Mouse (Mus musculus): Measurements from ENCODE around the gene Akap13. TPM values are rescaled to one million over a fixed set of nuclear protein-coding genes. Genes with fewer than 3 reads are reported as not detected.

Akap13 gene
- total and polyA plus RNA-seq, 2 experiments from 2014 or later: 13.8 to 26.1 TPM

- Histone ChIP-seq H3K9me3 (ENCODE audit: low read length) (no peaks in the 10 kb centered on the region), H3K4me1 (ENCODE audit: insufficient read depth, low read length) (no peaks in the 10 kb centered on the region), H3K9ac (replicated peaks; ENCODE audit: low read length) (no peak overlapping the region), H3K4me2 (ENCODE audit: low read depth, low read length) (no peak overlapping the region), H3K4me3 (ENCODE audit: low read length) (no peak overlapping the region), H3K27me3 (ENCODE audit: insufficient read depth, low read length) (no peaks in the 10 kb centered on the region), H3K27ac (no peak overlapping the region), H3K36me3 (ENCODE audit: insufficient read depth, low read length) (no peaks in the 10 kb centered on the region)
- no peak for TF ChIP-seq CTCF (IDR thresholded peaks at IDR 0.05; ENCODE audit: low read depth)
- 67% methylated on average over 3 of the region's 3 CpGs for WGBS
- DNase-seq (ENCODE audit: low spot score) (no peak), ATAC-seq (no peak)
Observed at GRCm38 (mm10) chr7:75793654-75794335, 338.5 kb downstream of the Akap13 start.

DNA sequence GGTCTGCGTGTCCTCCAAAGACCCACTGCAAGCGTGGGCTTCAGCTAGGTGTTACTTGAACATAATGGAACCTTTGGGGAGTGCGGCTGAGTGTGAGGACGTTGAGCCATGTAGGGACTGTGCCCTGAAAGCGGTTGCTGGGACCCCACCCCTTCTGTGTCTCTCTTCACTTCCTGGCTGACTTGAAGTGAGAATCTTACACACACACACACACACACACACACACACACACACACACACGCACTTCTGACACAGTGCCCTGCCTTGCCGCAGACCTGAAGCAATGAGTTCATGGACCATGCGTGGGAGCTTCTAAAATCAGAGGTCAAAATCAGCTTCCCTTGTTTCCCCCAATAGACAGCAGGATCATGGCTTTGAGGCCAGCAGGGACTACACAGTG is 339.8 kb downstream of the Akap13 start:
- no peak for DNase-seq (ENCODE audit: low spot score)
- Histone ChIP-seq H3K4me2 (ENCODE audit: low read depth, low read length) (no peak overlapping the region), H3K36me3 (ENCODE audit: insufficient read depth, low read length) (no peaks in the 10 kb centered on the region), H3K9me3 (ENCODE audit: low read length) (no peaks in the 10 kb centered on the region), H3K4me1 (ENCODE audit: insufficient read depth, low read length) (no peaks in the 10 kb centered on the region), H3K9ac (replicated peaks; ENCODE audit: low read length) (no peak overlapping the region), H3K4me3 (ENCODE audit: low read length) (no peak overlapping the region), H3K27ac (no peak overlapping the region), H3K27me3 (ENCODE audit: insufficient read depth, low read length) (no peaks in the 10 kb centered on the region)
- no peak for TF ChIP-seq CTCF (IDR thresholded peaks at IDR 0.05; ENCODE audit: low read depth)
- ATAC-seq: no peak
- WGBS: 92% methylated on average over 8 of the region's 8 CpGs

DNA sequence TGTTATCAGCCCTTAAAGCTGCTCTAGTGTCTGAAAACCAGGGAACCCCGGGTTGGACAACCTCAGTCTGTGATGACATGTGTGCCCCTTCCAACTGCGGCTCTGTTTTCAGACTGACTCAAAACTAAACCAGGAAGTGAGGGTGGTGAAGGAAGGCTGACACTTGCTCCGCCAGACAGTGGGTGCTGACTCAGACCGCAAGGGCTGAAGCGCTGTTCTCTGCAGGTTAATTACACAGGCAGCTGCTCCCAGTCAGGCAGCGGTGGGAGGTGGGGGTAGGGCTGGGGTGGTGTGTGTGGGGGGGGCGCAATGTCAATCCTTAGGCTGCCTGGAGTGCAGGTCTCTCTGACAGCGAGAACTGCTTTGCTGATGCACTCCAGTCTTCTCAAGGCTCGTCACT is 341.1 kb downstream of the Akap13 start:
- Histone ChIP-seq H3K9ac (replicated peaks; ENCODE audit: low read length) (no peak overlapping the region), H3K4me2 (ENCODE audit: low read depth, low read length) (no peak overlapping the region), H3K4me1 (ENCODE audit: insufficient read depth, low read length) (no peaks in the 10 kb centered on the region), H3K4me3 (ENCODE audit: low read length) (no peak overlapping the region), H3K27ac (no peak overlapping the region), H3K27me3 (ENCODE audit: insufficient read depth, low read length) (no peaks in the 10 kb centered on the region), H3K9me3 (ENCODE audit: low read length) (no peaks in the 10 kb centered on the region), H3K36me3 (ENCODE audit: insufficient read depth, low read length) (no peaks in the 10 kb centered on the region)
- DNase-seq (ENCODE audit: low spot score) (no peak), ATAC-seq (no peak)
- WGBS: 38% methylated on average over 9 of the region's 9 CpGs
- no peak for TF ChIP-seq CTCF (IDR thresholded peaks at IDR 0.05; ENCODE audit: low read depth)

GRCm38 (mm10) chr7:75800530-75800929 is 345.2 kb downstream of the Akap13 start:
- H3K4me1 ChIP-seq (ENCODE audit: insufficient read depth, low read length): no peaks in the 10 kb centered on the region
- DNase-seq (ENCODE audit: low spot score): no peak
- WGBS: 76% methylated on average over 4 of the region's 4 CpGs
- no peaks in the 10 kb centered on the region for H3K36me3 ChIP-seq (ENCODE audit: insufficient read depth, low read length)
- no peak overlapping the region for H3K27ac ChIP-seq
- no peaks in the 10 kb centered on the region for H3K9me3 ChIP-seq (ENCODE audit: low read length)
- no peak for ATAC-seq
- no peaks in the 10 kb centered on the region for H3K27me3 ChIP-seq (ENCODE audit: insufficient read depth, low read length)
- no peak overlapping the region for H3K4me3 ChIP-seq (ENCODE audit: low read length)
- no peak for TF ChIP-seq CTCF (IDR thresholded peaks at IDR 0.05; ENCODE audit: low read depth)
- H3K9ac ChIP-seq (replicated peaks; ENCODE audit: low read length): no peak overlapping the region
- H3K4me2 ChIP-seq (ENCODE audit: low read depth, low read length): no peak overlapping the region

DNA sequence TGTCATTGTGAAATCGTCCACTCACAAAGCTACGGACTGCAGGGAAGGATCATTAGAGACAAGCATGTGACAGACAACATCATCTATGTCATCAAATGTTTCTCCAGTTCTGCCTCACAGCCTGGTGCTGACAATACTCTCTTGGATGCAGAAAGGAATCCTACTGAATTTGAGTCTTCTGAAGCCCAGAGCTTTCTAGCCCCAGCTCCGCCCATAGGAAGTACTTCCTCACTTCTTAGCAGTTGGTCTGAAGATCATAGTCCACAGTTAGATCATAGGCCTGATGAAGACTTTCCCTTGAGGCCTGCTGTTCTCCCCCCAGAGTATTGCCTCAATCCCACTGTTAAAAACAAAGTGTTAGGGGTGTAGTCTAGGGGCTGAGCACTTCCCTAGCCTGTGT is 345.7 kb downstream of the Akap13 start:
- H3K4me2 ChIP-seq (ENCODE audit: low read depth, low read length): no peak overlapping the region
- H3K4me1 ChIP-seq (ENCODE audit: insufficient read depth, low read length): no peaks in the 10 kb centered on the region
- WGBS: 92% methylated on average over 3 of the region's 3 CpGs
- DNase-seq (ENCODE audit: low spot score): no peak
- TF ChIP-seq CTCF (IDR thresholded peaks at IDR 0.05; ENCODE audit: low read depth): no peak
- ATAC-seq: no peak
- no peaks in the 10 kb centered on the region for H3K36me3 ChIP-seq (ENCODE audit: insufficient read depth, low read length)
- H3K9me3 ChIP-seq (ENCODE audit: low read length): no peaks in the 10 kb centered on the region
- H3K27me3 ChIP-seq (ENCODE audit: insufficient read depth, low read length): no peaks in the 10 kb centered on the region
- H3K27ac ChIP-seq: no peak overlapping the region
- no peak overlapping the region for H3K4me3 ChIP-seq (ENCODE audit: low read length)
- no peak overlapping the region for H3K9ac ChIP-seq (replicated peaks; ENCODE audit: low read length)

- ATAC-seq (no peak), DNase-seq (ENCODE audit: low spot score) (no peak)
- 93% methylated on average over 5 of the region's 5 CpGs for WGBS
- H3K36me3 ChIP-seq (ENCODE audit: insufficient read depth, low read length): no peaks in the 10 kb centered on the region
- TF ChIP-seq CTCF (IDR thresholded peaks at IDR 0.05; ENCODE audit: low read depth): no peak
- H3K4me1 ChIP-seq (ENCODE audit: insufficient read depth, low read length): peaks cover 4% of the 10 kb centered on the region; the same call in 1 of the 2 replicates
- no peak overlapping the region for H3K4me2 ChIP-seq (ENCODE audit: low read depth, low read length)
- H3K27me3 ChIP-seq (ENCODE audit: insufficient read depth, low read length): no peaks in the 10 kb centered on the region
- H3K4me3 ChIP-seq (ENCODE audit: low read length): no peak overlapping the region
- no peak overlapping the region for H3K9ac ChIP-seq (replicated peaks; ENCODE audit: low read length)
- H3K9me3 ChIP-seq (ENCODE audit: low read length): no peaks in the 10 kb centered on the region
- no peak overlapping the region for H3K27ac ChIP-seq
Observed at GRCm38 (mm10) chr7:75801621-75802358, 346.5 kb downstream of the Akap13 start.

GRCm38 (mm10) chr7:75802887-75803286 is 347.6 kb downstream of the Akap13 start:
- no peak overlapping the region for H3K4me3 ChIP-seq (ENCODE audit: low read length)
- 66% methylated on average over 3 of the region's 3 CpGs for WGBS
- no peak for ATAC-seq
- H3K4me1 ChIP-seq (ENCODE audit: insufficient read depth, low read length): peaks cover 4% of the 10 kb centered on the region; the same call in 1 of the 2 replicates
- no peaks in the 10 kb centered on the region for H3K9me3 ChIP-seq (ENCODE audit: low read length)
- H3K9ac ChIP-seq (replicated peaks; ENCODE audit: low read length): no peak overlapping the region
- H3K36me3 ChIP-seq (ENCODE audit: insufficient read depth, low read length): no peaks in the 10 kb centered on the region
- DNase-seq (ENCODE audit: low spot score): no peak
- no peaks in the 10 kb centered on the region for H3K27me3 ChIP-seq (ENCODE audit: insufficient read depth, low read length)
- H3K27ac ChIP-seq: no peak overlapping the region
- no peak for TF ChIP-seq CTCF (IDR thresholded peaks at IDR 0.05; ENCODE audit: low read depth)
- no peak overlapping the region for H3K4me2 ChIP-seq (ENCODE audit: low read depth, low read length)

Small RNAs within 50 kb of the gene (microRNA-seq; reads per million reads assigned to microRNA genes)
- 0 reads per million in 2 experiments for gene Gm23251

Other genes with a start within 250 kb of the Akap13 start
- 55.7 and 57.7 TPM in 2 replicates for gene Sv2b, start 146.3 kb upstream of the Akap13 start, total RNA-seq (2014; rRNA removed)
- 21.6 and 21.8 TPM in 2 replicates for gene Sv2b, start 146.3 kb upstream of the Akap13 start, polyA plus RNA-seq (2015; fragmentation: Nextera tagmentation; extraction: Ambion mirVana)